Mouse (Mus musculus) fat pad, adult 2 months (tissue): ENCODE results near the gene Zbtb18.
"Not testable (repeated sequence)": the region's sequence is repeated elsewhere in the genome, so short reads cannot be mapped to it uniquely, and the experiment has no call there.

Experiments
- DNase-seq: peaks from one replicate; pipeline ENCODE4 v3.0.0-alpha.2; 2011; ENCODE audit warnings: low read depth, low spot score; ENCODE audit errors: extremely low read depth

Zbtb18 gene

DNA sequence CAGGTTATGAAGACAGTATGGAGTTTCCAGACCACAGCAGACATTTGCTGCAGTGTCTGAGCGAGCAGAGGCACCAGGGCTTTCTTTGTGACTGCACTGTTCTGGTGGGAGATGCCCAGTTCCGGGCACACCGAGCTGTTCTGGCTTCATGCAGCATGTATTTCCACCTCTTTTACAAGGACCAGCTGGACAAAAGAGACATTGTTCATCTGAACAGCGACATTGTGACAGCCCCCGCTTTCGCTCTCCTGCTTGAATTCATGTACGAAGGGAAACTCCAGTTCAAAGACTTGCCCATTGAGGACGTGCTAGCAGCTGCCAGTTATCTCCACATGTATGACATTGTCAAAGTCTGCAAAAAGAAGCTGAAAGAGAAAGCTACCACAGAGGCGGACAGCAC, 4.9 kb downstream of the Zbtb18 start:
- DNase-seq: no peak

DNA sequence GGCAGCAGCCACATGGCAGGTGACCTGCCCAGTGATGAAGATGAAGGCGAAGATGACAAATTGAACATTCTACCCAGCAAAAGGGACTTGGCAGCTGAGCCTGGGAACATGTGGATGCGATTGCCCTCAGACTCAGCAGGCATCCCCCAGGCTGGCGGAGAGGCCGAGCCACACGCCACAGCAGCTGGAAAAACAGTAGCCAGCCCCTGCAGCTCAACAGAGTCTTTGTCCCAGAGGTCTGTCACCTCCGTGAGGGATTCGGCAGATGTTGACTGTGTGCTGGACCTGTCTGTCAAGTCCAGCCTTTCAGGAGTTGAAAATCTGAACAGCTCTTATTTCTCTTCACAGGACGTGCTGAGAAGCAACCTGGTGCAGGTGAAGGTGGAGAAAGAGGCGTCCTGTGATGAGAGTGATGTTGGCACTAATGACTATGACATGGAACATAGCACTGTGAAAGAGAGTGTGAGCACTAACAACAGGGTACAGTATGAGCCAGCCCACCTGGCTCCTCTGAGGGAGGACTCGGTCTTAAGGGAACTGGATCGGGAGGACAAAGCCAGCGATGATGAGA, 5.5 kb downstream of the Zbtb18 start:
- DNase-seq: no peak

DNA sequence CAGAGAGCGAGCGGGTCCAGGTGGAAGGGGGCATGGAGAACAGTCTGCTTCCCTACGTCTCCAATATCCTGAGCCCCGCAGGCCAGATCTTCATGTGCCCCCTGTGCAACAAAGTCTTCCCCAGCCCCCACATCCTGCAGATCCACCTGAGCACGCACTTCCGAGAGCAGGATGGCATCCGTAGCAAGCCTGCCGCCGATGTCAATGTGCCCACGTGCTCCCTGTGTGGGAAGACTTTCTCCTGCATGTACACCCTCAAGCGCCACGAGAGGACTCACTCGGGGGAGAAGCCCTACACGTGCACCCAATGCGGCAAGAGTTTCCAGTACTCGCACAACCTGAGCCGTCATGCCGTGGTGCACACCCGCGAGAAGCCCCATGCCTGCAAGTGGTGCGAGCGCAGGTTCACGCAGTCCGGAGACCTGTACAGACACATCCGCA, 6.0 kb downstream of the Zbtb18 start:
- DNase-seq: no peak

DNA sequence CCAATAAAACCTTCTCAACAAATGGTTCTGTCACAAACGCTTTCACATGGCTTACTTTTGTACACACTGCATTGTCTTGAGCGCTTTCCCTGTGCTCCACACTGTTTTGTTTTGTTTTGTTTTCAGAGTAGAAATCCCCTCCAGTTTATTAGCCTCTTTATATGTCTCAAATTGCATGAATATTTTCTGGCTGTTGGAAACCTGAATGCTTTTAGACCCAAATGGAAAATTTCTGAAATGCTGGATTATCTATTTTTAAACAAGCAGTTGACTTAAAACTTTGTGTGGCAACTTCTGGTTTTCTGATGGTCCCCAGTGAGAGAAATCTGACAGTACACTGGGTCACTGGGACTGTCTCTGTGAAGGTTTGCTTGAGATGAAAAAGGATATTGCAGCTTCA, 6.8 kb downstream of the Zbtb18 start:
- no peak for DNase-seq

DNA sequence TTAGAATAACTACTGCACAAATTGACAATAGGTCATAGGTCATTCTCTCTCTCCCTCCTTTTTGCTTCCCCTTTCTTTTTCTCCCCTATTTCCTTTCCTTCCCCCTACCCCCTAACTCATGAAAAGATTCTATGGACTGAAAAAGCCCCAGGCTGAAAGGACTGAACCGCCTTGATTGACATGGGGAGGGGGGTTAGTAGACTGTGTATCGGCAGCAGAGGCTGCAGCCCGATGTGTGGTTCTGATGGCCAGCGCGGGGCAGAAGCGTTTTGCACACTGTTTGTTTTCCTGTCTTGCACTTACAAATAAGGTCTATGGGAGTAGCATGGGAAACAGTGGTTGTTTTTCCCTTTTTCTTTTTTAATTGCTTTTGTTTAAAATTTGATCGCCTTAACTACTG, 7.7 kb downstream of the Zbtb18 start:
- not testable (repeated sequence) for DNase-seq

DNA sequence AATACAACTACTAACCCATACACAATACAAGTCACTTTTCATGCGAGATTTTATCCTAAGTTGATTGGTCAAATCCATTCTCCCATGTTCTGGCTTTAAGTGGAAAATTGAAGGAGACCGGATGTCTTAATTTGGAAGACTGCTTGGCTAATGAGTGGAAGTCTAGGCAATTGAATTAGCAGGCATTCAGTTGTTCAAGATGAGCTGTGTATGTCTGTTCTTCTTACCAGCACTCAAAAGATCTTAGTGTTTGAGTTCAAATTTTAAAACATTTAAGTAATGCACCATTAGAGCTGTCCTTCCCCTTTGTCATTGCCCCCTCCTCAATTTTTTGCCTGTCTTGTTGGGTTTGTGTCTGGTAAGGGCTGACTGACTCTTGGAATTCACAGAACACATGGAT, 8.9 kb downstream of the Zbtb18 start:
- no peak for DNase-seq

DNA sequence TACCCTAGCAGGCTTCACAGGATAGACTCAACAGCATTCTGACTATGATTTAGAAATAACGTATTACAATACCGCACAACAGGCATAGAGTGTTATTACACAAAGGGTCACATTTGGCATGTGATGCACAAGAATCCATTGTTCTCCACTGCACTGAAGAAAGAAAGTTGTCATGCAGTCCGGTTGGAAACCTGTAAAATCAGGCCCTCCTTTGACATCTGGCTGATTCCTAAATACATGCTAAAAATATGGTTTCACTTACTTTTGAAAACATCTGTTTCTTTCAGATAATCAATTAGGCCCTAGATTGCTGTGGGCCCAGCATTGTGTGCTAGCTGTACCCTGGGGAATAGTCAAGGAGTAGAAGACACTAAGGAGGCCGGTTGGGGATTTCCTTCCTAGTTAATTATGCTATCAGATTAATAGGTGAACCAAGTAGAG, 9.9 kb downstream of the Zbtb18 start:
- no peak for DNase-seq

DNA sequence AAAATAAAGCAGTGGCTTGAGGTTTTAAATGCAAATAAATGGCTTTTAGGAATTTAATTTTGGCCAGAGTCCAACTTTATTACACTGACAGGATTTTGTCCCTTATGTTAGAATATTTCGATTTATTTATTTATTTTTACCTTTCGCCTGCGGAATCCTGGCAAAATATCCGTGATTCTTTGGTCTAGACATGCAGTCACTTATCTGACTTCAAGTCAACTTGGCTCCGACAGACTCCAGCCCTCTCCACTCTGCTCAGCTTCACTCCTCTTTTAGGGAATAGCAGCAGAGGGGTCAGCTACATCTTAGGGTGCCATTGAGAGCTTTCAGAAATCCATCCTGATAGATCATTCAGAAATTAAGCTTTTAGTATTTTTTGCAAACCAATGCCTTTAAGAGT, 10.8 kb downstream of the Zbtb18 start:
- no peak for DNase-seq

DNA sequence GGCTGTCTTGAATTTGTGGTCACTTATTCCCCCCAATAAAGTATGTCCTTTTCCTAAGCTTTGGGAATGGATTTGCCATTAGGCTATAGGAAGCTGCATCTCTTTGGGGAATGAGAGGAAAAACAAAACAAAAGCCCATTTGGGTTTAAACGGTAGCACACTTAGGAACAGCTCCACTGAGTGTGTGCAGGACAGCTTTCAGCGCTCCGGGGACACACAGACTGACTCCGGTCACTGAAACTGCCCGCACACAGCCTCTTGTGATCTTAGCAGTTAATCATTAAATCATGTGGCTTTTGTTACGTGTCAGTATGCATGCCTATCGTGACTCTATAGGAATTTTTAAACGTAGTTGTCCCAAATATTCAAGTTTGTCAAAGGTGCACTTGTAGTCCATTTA, 11.7 kb downstream of the Zbtb18 start:
- no peak for DNase-seq

DNA sequence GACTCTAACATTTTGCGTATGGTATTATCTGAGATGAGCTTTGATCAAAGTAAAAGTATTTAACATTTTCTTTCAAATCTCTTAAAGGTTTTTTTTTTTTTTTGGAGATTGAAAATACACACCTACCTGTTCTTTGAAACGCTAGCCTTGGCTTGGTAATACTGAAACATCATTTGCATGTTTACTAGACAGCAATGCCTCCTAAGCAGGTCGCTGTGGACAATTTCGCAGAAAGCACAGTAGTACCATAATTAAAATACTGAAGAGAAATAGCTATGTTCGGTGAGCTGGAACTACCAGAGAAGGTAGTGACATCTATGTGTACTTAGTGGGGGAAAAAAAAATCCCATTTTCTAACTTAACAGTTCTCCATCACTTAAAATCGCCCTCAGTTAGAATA, 12.3 kb downstream of the Zbtb18 start:
- no peak for DNase-seq

DNA sequence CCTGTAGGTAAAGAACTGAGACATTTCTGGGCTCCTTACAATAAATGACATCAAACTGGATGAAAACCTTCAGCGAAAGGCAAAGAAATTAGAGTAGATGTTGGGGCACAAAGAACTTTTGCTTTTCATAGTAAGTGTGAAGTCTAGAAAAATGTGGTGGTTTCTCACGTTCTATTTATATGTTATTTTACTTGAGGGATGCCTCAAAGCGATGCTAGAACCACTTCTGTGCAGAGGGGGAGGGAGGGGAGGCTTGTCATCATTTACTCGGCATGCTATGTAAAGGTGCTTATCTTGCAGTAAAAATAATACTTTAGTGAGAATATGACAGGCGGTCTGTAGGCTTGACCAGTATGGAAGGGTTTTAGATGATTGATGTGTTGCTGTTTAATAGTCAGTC, 13.3 kb downstream of the Zbtb18 start:
- no peak for DNase-seq

DNA sequence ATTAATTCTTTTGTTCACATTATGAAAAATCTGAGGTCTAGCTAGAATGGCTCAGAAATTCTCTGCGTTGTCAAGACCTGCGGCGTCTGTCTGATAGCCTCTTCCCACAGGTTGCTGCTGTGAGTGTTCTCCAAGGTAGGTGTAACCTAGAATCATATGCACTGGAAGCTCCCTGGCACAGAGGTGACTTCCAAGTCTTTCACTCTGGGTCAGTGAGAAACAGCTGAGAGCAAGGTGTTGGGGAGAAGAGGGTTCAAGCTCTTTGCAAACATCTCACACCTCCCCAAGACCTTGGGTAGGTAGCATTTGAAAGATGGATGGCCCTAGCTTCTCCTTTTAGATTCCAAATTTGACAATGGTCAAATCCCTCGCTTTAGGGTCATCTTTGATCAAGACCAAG, 14.1 kb downstream of the Zbtb18 start:
- no peak for DNase-seq

DNA sequence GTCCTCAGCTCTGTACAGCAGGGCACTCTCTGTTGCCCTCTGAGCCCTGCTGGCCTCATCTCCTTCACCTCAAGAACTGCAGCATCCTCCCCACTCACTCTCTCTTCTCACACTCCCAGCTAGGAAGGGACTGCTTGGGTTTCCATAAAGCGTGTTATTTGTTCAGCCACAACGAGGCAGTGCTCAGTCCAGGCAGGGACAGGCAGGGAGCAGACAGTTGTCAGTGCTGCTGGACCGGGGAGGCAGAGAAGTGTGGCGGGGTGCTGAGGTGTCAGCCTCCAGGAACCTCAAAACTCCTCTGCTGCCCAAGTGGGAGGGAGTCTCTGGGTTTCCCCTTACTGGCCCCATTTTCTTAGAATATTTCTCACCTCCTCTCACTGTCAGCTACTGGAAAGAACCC, 14.6 kb downstream of the Zbtb18 start:
- DNase-seq: no peak

DNA sequence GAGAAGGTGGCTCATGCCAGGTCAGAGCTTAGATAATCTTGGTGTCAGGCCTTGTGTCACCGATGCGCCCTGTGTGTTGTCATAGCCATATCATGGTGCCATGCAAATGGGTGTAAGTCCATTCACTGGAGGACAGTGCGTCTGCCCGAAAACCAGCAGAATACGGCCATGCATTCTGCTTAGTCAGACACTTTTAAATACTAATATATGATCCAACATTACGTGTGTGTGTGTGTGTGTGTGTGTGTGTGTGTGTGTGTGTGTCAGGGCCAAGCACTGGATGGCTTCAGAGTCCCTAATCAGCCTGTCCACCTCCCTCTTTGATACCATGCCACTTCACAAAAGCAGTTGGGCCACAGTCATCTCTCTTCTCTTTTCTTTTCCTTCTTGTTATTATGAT, 15.8 kb downstream of the Zbtb18 start:
- DNase-seq: no peak

DNA sequence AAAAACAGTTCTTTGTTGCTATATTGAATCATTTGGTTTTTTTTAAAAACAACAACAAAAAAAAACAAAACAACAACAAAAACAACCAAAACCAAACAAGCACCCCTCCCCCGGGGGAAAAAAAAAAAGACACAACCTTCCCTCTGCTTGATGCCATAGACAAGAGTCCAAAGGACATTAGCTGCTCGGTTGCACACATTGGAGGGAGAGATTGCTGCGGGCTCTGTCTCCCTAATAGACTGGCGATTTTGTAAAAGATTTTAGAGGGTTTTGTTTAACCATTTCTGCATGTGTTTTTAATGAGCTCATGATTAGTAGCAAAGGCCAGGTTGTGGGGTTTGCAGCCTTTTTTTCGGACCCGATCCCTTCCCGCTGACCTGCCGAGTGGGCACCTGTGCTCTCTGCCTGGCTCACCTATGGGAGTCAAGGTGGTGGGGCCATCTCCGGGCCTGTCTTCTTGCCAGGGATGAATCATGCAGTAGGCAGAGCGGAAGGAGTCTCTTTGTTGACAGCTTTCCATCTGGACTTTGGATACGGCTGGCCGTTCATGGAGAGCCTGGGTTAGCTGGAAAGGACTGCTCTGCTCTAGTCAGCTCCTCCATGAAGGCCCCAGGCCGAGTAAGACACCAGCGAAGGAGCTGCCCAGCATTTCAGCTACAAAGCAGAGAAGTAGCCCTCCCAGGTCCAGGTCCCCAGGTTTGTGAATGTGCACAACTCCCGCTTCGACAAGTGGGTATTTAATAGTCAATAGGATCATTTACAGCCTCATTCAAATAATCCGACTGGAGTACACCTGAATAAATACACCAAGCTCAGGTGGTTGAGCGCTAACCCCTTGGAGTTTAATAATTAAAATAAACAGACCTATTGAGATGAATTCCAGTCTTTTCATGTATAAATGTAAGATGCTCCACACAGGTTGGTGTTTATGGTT, 16.6 kb downstream of the Zbtb18 start:
- DNase-seq: no peak

DNA sequence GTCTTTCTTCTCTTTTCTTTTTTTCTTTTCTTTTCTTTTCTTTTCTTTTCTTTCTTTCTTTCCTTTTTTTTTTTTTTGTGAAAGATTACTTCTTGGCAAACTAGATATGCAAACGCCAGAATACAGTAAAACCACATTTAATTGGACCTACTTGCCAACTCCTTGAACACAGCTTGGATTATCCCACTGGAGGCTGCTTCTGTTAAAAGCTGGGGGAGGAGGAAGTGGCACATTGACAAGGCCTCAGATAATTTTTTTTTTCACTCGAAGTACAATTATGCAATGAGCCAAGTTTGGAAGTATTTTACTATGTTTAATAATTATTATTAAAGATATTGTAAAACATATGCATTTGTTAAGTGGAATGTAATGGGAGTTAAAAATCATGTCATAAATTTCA, 17.4 kb downstream of the Zbtb18 start:
- DNase-seq: no peak

DNA sequence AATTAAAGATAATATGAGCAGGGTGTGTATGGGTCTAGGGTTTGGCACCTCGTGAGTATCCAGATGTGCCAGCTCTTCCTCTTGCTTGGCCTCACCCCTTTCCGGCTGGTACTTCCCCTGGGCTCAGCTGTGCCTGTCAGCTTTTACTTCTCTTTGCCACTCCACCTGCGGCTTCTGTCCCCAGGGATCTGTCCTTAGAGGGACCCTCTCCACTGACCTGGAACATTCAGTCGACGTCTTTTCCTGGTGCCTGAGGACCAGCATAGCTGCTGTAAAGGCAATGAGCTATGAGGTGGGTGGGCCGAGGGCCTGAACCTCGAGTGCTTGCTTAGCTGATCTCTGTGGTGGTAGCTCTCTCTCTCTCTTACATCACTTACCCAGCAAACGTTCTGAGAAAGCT, 25.0 kb downstream of the Zbtb18 start:
- no peak for DNase-seq

DNA sequence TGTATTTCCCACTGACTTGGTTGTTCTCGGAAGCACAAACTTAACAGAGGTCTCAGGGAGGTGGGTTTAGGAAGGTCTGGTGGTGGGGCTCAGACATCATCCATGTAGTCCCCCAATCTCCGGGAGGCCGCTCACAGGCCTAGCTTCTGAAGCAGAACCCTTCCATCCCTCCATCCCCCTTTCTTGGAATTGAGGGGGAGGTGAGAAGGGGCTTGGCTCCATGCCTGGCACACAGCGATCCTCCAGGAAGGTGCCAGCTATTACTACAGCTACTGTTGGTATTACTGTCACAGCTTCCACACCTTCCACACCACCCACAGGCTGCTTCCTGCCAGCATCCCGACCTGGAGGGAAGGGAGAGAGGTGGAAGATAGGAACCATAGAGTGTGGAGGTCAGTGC, 26.3 kb downstream of the Zbtb18 start:
- no peak for DNase-seq

DNA sequence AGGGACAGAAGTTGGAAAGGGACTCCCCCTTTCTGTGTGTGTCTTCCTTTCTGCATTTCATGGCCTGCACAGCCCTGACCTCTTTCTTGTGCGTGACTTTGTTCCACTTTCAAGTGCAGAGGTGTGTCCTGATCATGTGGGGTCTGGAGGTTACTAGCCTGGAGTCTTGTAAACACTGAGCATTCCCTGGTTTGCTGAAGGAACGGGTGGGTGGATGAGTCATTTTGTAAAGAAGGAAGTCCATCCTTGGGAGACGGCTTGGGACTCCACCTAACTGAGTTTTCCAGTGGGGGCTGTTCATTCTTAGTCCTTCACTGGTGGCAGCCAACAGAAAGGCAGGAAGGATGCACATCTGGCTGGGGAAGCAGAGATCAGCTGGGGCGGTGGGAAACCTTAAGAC, 27.9 kb downstream of the Zbtb18 start:
- no peak for DNase-seq

DNA sequence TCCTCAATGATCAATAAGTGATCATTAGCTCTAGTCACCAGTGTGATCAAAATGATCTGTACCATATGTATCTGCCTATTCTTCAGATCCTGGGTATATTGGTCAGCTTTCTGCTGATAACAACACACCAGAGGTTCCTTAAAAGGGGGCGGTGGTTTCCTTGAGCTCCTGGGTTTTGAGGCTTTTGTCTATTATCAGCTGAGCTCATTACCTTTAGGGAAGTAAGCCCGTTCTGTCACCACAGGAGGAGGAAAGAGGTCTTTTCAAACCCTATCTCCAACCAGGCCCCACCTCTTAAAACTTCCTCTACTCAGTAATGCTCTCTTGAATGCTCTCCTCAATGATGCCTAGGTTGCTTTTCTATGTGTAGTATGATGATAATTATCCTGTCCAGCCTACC, 28.8 kb downstream of the Zbtb18 start:
- no peak for DNase-seq

DNA sequence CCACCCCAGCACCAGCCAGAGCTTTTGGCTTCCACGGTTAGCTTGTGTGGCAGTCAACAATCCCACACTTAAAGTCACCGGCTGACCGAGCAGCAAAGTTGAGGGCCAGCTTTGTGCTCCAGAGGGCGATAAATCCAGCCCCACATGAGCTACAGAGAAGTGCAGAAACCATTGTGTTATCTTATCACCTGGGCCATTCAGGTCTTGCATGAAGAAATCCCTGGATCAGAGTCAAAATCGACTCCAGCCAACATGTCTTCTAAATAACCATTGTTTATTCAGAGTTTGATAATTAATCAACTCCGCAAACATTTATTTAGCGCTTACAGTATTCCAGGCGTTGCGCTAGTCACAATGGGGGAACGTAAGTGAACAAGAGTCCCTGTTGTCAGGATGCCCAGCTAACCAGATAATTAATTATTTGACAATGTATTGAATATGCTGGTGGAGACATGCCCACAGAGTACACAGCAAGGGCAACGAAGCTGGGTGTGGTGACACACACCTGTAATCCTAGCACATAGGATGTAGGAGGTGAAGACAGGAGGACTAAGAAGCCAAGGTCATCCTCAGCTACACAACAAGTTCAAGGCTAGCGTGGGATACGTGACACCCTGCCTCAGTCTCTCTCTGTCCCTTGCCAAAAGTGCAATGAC, 33.5 kb downstream of the Zbtb18 start:
- DNase-seq: no peak

DNA sequence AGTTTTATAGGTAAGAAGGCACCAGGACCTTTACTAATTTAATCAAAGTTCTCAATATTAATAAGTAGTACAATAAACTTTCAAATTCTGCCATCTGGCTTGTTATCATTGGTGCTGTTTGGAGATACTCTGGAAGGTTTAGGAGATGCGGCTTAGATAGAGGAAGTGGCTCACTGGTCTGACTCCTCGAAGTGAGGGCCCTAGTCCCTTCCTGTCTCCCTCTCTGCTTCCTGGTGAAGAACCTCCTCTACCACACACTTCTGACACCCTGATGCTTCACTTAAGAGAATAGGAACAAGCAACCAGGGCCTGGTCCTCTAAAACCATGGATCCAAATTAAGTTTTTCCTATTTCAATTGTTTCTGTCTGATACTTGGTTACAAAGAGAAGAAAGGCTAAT, 36.4 kb downstream of the Zbtb18 start:
- DNase-seq: no peak
